Mouse (Mus musculus) ES-Bruce4 (cell line): ENCODE data around the gene Spata1. TPM values are rescaled to one million over a fixed set of nuclear protein-coding genes. Genes with fewer than 3 reads are reported as not detected.

Experiments
- H3K27ac ChIP-seq: 2 replicates; pipeline ENCODE4 v1.5.1; 2012; ENCODE audit warnings: low read length, inconsistent platforms; ENCODE audit not compliant: insufficient read depth
- H3K27me3 ChIP-seq: 2 replicates; pipeline ENCODE4 v1.6.1; 2012; ENCODE audit warnings: mild to moderate bottlenecking, low read length, inconsistent platforms; ENCODE audit not compliant: control insufficient read depth, poor library complexity, insufficient read depth, severe bottlenecking
- H3K36me3 ChIP-seq: 2 replicates; pipeline ENCODE4 v1.6.1; 2012; ENCODE audit warnings: inconsistent platforms, mild to moderate bottlenecking, low read length, moderate library complexity; ENCODE audit not compliant: control insufficient read depth, poor library complexity, insufficient read depth, severe bottlenecking
- H3K4me1 ChIP-seq: one replicate; pipeline ENCODE4 v1.8.1; 2011; ENCODE audit warnings: low read length; ENCODE audit not compliant: control insufficient read depth, insufficient read depth
- H3K4me3 ChIP-seq: 2 replicates; pipeline ENCODE4 v1.5.1; 2011; ENCODE audit warnings: low read depth, mild to moderate bottlenecking, low read length
- H3K9ac ChIP-seq: 2 replicates; pipeline ENCODE4 v1.6.1; 2012; ENCODE audit warnings: low read depth, mild to moderate bottlenecking, inconsistent platforms; ENCODE audit not compliant: poor library complexity, severe bottlenecking
- H3K9me3 ChIP-seq: replicated peaks from 2 replicates; pipeline ENCODE4 v1.6.1; 2012; ENCODE audit warnings: mild to moderate bottlenecking, low read length, inconsistent platforms; ENCODE audit not compliant: control insufficient read depth, poor library complexity, insufficient read depth, severe bottlenecking
- CTCF ChIP-seq: IDR thresholded peaks from one replicate; pipeline ENCODE4 v1.8.1; 2011; ENCODE audit warnings: low read depth, low read length
- EP300 ChIP-seq: IDR thresholded peaks from 2 replicates; pipeline ENCODE4 v1.6.1; 2011; ENCODE audit warnings: low read depth, low read length; ENCODE audit not compliant: insufficient read depth
- POLR2A ChIP-seq: IDR thresholded peaks from one replicate; pipeline ENCODE4 v1.8.1; 2011; ENCODE audit warnings: low read length; ENCODE audit not compliant: insufficient read depth
- polyA plus RNA-seq: library from polyadenylated mRNA; stranded (reverse); fragments of >200 nt; gene quantifications from 2 replicates; pipeline ENCODE4 v1.2.4, GENCODE M21; 2011; ENCODE audit warnings: low read depth; ENCODE audit not compliant: missing spikeins, insufficient read depth, insufficient read length

Gene Spata1
- polyA plus RNA-seq, 1 experiment, result 7.5 TPM

DNA sequence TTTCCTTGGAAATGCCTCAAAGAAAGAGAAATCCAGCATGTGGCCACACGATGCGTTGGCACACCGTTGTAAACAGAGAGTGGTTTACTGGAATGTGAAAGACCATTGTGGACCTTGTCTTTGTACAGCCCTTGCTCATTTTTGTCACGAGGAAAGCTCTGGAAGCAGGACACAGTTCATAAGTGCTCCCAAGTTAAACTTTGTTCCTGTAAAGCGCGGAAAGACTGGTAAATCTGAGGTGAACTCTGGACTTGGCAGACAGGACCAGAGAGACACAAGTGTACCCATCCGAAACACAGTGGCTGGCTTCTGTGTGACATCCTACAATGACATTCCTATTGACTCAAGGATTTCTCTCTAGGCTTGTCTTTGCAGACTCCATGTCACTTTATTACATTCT, 56.2 kb downstream of the Spata1 start:
- Histone ChIP-seq H3K9ac (no peak overlapping the region), H3K9me3 (no peaks in the 10 kb centered on the region), H3K36me3 (peaks cover 2% of the 10 kb centered on the region), H3K4me3 (no peak overlapping the region), H3K27me3 (no peaks in the 10 kb centered on the region), H3K27ac (no peak overlapping the region), H3K4me1 (no peaks in the 10 kb centered on the region)
- TF ChIP-seq EP300 (no peak), CTCF (no peak), POLR2A (no peak)

GRCm38 (mm10) chr3:146442936-146443335, 56.6 kb downstream of the Spata1 start:
- Histone ChIP-seq H3K9ac (no peak overlapping the region), H3K4me1 (no peaks in the 10 kb centered on the region), H3K27ac (no peak overlapping the region)

DNA sequence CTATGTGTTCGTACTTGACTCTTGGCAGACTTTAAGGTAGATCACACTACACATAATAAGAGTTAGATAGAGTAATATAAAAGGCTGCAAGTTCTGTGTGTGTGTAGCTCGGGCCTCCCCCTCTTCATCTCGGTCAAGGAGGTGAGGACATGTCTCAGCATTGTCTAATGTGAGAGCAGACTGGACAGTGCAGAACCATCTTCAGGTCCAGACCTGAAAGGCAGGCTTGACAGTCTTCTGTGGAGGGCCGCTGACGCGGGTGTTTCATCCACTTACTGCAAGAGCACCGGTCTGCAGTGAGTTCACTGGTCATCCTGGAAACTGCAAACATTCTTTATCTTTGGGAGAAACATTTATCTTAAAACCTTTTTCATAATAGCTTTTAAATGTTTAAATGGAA, 57.1 kb downstream of the Spata1 start:
- H3K4me3 ChIP-seq, result no peak overlapping the region
- H3K4me1 ChIP-seq, result no peaks in the 10 kb centered on the region
- H3K9ac ChIP-seq, result no peak overlapping the region
- TF ChIP-seq CTCF (no peak), POLR2A (no peak), EP300 (no peak)
- H3K9me3 ChIP-seq, result no peaks in the 10 kb centered on the region
- no peaks in the 10 kb centered on the region for H3K27me3 ChIP-seq
- no peak overlapping the region for H3K27ac ChIP-seq
- H3K36me3 ChIP-seq, result peaks cover 2% of the 10 kb centered on the region

More at GRCm38 (mm10) chr3:146442936-146443335, 56.6 kb downstream of the Spata1 start:
- Histone ChIP-seq H3K9me3 (no peaks in the 10 kb centered on the region), H3K36me3 (peaks cover 2% of the 10 kb centered on the region), H3K27me3 (no peaks in the 10 kb centered on the region), H3K4me3 (no peak overlapping the region)
- TF ChIP-seq EP300 (no peak), POLR2A (no peak), CTCF (no peak)

DNA sequence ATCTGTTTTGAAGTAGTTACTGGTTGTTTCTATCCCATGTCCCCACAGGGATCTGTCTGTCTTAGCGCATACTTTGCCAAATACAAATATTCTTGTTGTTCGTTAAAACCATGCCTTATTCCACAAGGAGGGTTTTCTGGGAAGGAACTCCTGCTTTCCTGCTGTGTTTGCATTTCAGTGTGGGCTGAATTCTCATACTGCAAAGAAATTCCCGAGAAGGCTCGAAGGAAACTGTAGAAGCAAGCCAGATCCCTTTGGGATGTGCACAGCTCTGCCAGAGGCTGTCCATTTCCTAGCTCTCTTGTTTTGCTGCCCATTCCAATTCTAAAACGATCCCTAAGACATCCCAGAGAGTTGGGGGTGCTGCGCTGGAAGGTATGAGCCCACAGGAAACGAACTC, 59.1 kb downstream of the Spata1 start:
- peaks cover 2% of the 10 kb centered on the region for H3K36me3 ChIP-seq
- no peaks in the 10 kb centered on the region for H3K9me3 ChIP-seq
- H3K27me3 ChIP-seq, result no peaks in the 10 kb centered on the region
- H3K27ac ChIP-seq, result no peak overlapping the region
- H3K4me1 ChIP-seq, result no peaks in the 10 kb centered on the region
- TF ChIP-seq CTCF, result no peak
- no peak for TF ChIP-seq POLR2A
- TF ChIP-seq EP300, result no peak
- H3K9ac ChIP-seq, result no peak overlapping the region
- no peak overlapping the region for H3K4me3 ChIP-seq

DNA sequence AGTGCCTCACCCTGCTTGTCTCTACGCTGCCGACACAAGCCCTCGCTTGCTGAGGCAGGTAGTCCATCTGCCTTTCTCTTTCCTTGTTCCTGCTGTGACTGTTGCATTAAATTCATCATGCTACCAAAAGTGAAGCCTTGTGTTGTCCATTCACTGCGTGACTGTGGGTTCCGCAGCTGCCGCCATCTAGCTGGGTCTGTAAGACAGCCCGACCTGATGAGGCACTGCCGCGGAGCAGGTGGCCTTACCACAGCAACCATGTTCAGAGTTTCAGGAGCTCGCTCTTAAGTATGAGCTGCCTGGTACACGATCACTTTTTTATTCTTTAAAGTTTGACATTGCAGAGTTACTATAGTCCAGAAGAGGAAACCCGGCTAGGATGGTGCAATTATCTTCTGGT, 59.5 kb downstream of the Spata1 start:
- Histone ChIP-seq H3K27ac (no peak overlapping the region), H3K36me3 (peaks cover 2% of the 10 kb centered on the region)

DNA sequence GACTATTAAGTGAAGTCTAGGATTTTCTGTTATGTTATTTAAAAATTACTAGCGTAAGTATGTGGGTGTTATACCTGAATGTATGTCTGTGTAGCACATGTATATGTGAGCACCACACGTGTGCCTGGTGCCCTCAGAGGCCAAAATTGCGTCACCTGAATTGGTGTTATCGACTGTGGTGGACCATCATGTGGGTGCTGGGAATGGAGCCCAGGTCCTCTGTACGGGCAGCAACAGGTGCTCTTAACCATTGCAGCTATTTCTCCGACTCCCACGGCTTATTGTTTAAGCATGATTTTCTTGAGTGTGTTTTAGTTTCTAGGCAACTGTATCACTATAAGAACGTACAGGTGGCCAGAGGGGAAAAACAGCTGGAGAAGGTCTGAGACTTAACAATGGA, 63.4 kb downstream of the Spata1 start:
- peaks cover 7% of the 10 kb centered on the region for H3K36me3 ChIP-seq
- TF ChIP-seq EP300 (no peak), CTCF (no peak), POLR2A (no peak)

More for the DNA sequence above, 59.5 kb downstream of the Spata1 start:
- Histone ChIP-seq H3K4me1 (no peaks in the 10 kb centered on the region), H3K9me3 (no peaks in the 10 kb centered on the region), H3K27me3 (no peaks in the 10 kb centered on the region), H3K9ac (no peak overlapping the region), H3K4me3 (no peak overlapping the region)
- no peak for TF ChIP-seq CTCF
- TF ChIP-seq EP300, result no peak

More for the DNA sequence above, 63.4 kb downstream of the Spata1 start:
- Histone ChIP-seq H3K9ac (no peak overlapping the region), H3K9me3 (no peaks in the 10 kb centered on the region), H3K27me3 (no peaks in the 10 kb centered on the region), H3K4me1 (no peaks in the 10 kb centered on the region), H3K27ac (no peak overlapping the region), H3K4me3 (no peak overlapping the region)
